Mouse (Mus musculus) embryonic facial prominence, embryonic 12.5 days (tissue): ENCODE data around the gene Adcyap1r1. TPM values are rescaled to one million over a fixed set of nuclear protein-coding genes. Genes with fewer than 3 reads are reported as not detected.

Experiments
- ATAC-seq: fragments of 200-750 bp; cut with Nextera tagmentation; 2 replicates; pipeline ENCODE4 v1.8.0; 2017; ENCODE audit not compliant: insufficient number of reproducible peaks, insufficient read depth, low FRiP score, low TSS enrichment
- H3K27ac ChIP-seq: fragments of 300-500 bp; sonication (generic); 2 replicates; pipeline ENCODE4 v1.5.1; 2016; ENCODE audit warnings: mild to moderate bottlenecking
- H3K27me3 ChIP-seq: fragments of 300-500 bp; sonication (generic); 2 replicates; pipeline ENCODE4 v1.6.1; 2016; ENCODE audit warnings: mild to moderate bottlenecking, moderate library complexity
- H3K36me3 ChIP-seq: fragments of 300-500 bp; sonication (generic); 2 replicates; pipeline ENCODE4 v1.6.1; 2016; ENCODE audit warnings: mild to moderate bottlenecking
- H3K4me1 ChIP-seq: fragments of 300-500 bp; sonication (generic); 2 replicates; pipeline ENCODE4 v1.6.1; 2016
- H3K4me2 ChIP-seq: fragments of 300-500 bp; sonication (generic); replicated peaks from 2 replicates; pipeline ENCODE4 v1.6.1; 2016; ENCODE audit warnings: mild to moderate bottlenecking, moderate library complexity
- H3K4me3 ChIP-seq: fragments of 300-500 bp; sonication (generic); 2 replicates; pipeline ENCODE4 v1.5.1; 2016; ENCODE audit warnings: mild to moderate bottlenecking
- H3K9ac ChIP-seq: fragments of 300-500 bp; sonication (generic); 2 replicates; pipeline ENCODE4 v1.6.1; 2016; ENCODE audit warnings: mild to moderate bottlenecking, moderate library complexity
- H3K9me3 ChIP-seq: fragments of 300-500 bp; sonication (generic); 2 replicates; pipeline ENCODE4 v1.6.1; 2016; ENCODE audit warnings: mild to moderate bottlenecking, moderate library complexity
- WGBS: fragments of 180-500 bp; shearing (Covaris S2); methylation state at CpG from one replicate; pipeline ENCODE4 v1.1.7; 2016; 5-methylcytosine and 5-hydroxymethylcytosine counted together
- polyA plus RNA-seq: library from polyadenylated mRNA; unstranded; fragments of >200 nt; fragmentation: Nextera tagmentation; extraction: Ambion mirVana; gene quantifications from 2 replicates; pipeline ENCODE4 v1.2.1, GENCODE M21; 2016

The Adcyap1r1 gene
- polyA plus RNA-seq, 1 experiment from 2014 or later = 4.1 TPM

DNA sequence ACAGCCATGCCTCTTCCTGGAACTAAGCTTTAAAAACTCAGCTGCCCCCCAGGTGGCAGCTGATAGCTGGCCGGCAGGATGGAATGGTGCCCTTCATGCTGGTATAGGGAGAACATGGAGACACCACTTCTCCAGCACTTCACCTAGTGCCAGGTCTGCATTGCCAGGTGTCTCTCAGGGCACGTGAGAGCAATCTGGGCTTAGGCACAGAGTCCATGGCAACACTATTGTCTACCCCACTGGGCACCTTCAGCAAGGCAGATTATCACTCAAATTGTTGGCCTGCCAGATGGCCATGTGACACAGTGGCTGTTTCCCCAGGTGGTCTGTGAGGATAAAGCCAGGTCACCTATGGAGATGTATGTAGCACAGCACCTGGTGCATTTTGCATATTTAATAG is 20.6 kb downstream of the Adcyap1r1 start:
- H3K9me3 ChIP-seq = no peaks in the 10 kb centered on the region
- no peak overlapping the region for H3K4me3 ChIP-seq
- H3K27ac ChIP-seq = no peak overlapping the region
- 82% methylated on average over 2 of the region's 2 CpGs for WGBS
- no peaks in the 10 kb centered on the region for H3K27me3 ChIP-seq
- no peak for ATAC-seq
- H3K4me1 ChIP-seq = no peaks in the 10 kb centered on the region
- no peaks in the 10 kb centered on the region for H3K36me3 ChIP-seq
- H3K4me2 ChIP-seq = no peak overlapping the region
- H3K9ac ChIP-seq = no peak overlapping the region

- H3K4me1 ChIP-seq = no peaks in the 10 kb centered on the region
- H3K4me3 ChIP-seq = no peak overlapping the region
- 94% methylated on average over 1 of the region's 1 CpGs for WGBS
- no peak overlapping the region for H3K9ac ChIP-seq
- no peak overlapping the region for H3K27ac ChIP-seq
- no peaks in the 10 kb centered on the region for H3K27me3 ChIP-seq
- no peak for ATAC-seq
- H3K4me2 ChIP-seq = no peak overlapping the region
- H3K9me3 ChIP-seq = no peaks in the 10 kb centered on the region
- H3K36me3 ChIP-seq = no peaks in the 10 kb centered on the region
These were observed 29.2 kb downstream of the Adcyap1r1 start for GRCm38 (mm10) chr6:55480988-55481387.

DNA sequence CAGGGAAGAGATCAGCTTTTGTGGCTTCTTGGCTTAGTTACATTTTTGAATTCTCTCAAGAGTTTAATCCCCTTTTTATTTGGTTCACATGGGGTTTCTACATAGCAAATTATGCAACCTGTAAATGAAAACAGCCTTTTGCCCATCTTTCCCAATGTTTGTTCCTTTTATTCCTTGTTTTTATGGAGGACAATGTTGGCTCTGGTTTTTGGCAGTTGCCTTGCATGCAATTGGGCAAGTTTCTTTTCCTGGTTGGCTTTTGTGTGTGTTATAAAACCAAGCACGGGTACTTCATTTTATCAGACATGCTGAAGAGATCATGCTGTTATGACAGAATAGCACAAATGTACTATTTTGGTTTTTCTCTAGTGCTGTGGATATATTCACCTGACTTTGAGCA is 30.7 kb downstream of the Adcyap1r1 start:
- Histone ChIP-seq H3K36me3 (no peaks in the 10 kb centered on the region), H3K27ac (no peak overlapping the region), H3K27me3 (no peaks in the 10 kb centered on the region), H3K9me3 (no peaks in the 10 kb centered on the region), H3K4me3 (no peak overlapping the region), H3K4me2 (no peak overlapping the region), H3K9ac (no peak overlapping the region), H3K4me1 (no peaks in the 10 kb centered on the region)
- WGBS = 89% methylated on average over 1 of the region's 1 CpGs
- ATAC-seq = no peak

DNA sequence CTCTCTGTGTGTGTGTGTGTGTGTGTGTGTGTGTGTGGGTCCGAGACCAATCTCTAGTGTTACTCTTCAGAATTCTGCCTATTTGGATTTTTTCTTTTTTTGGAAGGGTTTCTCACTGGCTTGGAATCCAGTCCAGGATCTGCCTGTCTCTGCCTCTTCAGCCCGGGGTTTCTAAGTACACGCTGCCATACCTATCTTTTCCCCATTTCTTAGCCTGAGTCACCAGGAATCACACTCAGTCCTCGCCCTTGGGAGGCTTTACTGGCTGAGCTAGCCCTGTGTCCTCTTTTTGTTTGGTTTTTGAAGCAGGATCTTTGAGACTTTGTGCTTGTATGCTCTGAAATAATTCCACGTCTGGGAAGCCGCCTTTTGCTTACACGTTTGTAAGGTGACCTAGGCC is 31.6 kb downstream of the Adcyap1r1 start:
- Histone ChIP-seq H3K36me3 (no peaks in the 10 kb centered on the region), H3K4me2 (no peak overlapping the region), H3K27me3 (no peaks in the 10 kb centered on the region), H3K9ac (no peak overlapping the region), H3K4me1 (peaks cover 4% of the 10 kb centered on the region; the same call in 1 of the 2 replicates), H3K4me3 (no peak overlapping the region), H3K27ac (no peak overlapping the region), H3K9me3 (no peaks in the 10 kb centered on the region)
- no peak for ATAC-seq
- 83% methylated on average over 7 of the region's 7 CpGs for WGBS

GRCm38 (mm10) chr6:55484224-55484623 is 32.4 kb downstream of the Adcyap1r1 start:
- no peak overlapping the region for H3K9ac ChIP-seq
- no peak overlapping the region for H3K4me2 ChIP-seq
- ATAC-seq = no peak
- no peak overlapping the region for H3K4me3 ChIP-seq
- WGBS = 33% methylated on average over 4 of the region's 4 CpGs
- H3K4me1 ChIP-seq = peaks cover 4% of the 10 kb centered on the region; the same call in 1 of the 2 replicates
- H3K27ac ChIP-seq = no peak overlapping the region
- H3K9me3 ChIP-seq = no peaks in the 10 kb centered on the region
- no peaks in the 10 kb centered on the region for H3K36me3 ChIP-seq
- no peaks in the 10 kb centered on the region for H3K27me3 ChIP-seq

DNA sequence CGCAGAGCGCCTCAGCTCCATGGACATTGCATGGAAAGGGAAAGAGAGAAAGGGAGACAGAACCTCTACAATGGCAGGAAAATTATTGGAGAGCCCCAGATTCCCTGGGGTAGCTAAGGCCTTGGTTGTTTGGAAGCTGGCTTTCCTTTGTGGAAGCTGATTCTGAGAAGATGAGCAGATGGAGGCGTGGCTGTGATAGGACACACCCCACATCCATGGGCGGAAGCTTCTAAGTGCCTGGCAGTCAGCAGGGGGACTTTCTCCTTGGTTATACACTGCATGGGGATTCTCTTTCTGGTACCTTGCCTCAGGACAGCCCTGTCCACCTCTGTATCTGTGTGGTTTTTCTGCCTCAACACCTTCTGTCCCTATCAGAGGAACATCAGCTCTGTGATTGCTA is 33.4 kb downstream of the Adcyap1r1 start:
- Histone ChIP-seq H3K4me3 (no peak overlapping the region), H3K27ac (no peak overlapping the region), H3K36me3 (no peaks in the 10 kb centered on the region), H3K27me3 (no peaks in the 10 kb centered on the region), H3K4me1 (peaks cover 4% of the 10 kb centered on the region; the same call in 1 of the 2 replicates), H3K9me3 (no peaks in the 10 kb centered on the region), H3K4me2 (no peak overlapping the region), H3K9ac (no peak overlapping the region)
- 68% methylated on average over 4 of the region's 4 CpGs for WGBS
- 0 out of 2 replicates have a peak, but pooled peaks have one; percentile 15 for ATAC-seq

GRCm38 (mm10) chr6:55487726-55488125 is 35.9 kb downstream of the Adcyap1r1 start:
- Histone ChIP-seq H3K9ac (no peak overlapping the region), H3K36me3 (no peaks in the 10 kb centered on the region), H3K4me2 (no peak overlapping the region), H3K27me3 (no peaks in the 10 kb centered on the region), H3K27ac (no peak overlapping the region), H3K4me1 (peaks cover 4% of the 10 kb centered on the region; the same call in 1 of the 2 replicates), H3K4me3 (no peak overlapping the region), H3K9me3 (no peaks in the 10 kb centered on the region)
- ATAC-seq = peak; percentile 65; the same call in 1 of the 2 replicates
- WGBS = 64% methylated on average over 6 of the region's 6 CpGs

DNA sequence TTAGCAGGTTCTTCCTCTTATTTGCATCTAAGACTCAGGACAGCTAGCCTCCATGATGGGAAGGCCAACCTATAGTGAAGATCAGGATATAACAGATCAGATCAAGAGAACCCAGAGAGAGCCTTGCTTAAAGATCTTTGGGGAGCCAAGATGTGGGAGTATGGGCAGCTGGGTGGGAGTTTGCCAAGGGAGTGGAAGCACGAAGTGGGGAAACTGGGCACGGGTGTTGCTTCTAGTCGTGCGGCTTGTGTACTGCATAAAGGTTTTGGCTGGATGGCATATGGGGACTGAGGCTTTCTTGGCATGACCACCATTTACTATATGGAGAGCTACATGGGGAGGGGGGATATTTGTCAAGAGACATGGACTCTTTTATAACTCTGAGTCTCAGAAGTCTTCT is 44.4 kb downstream of the Adcyap1r1 start:
- H3K27me3 ChIP-seq = no peaks in the 10 kb centered on the region
- no peak overlapping the region for H3K4me3 ChIP-seq
- no peak for ATAC-seq
- H3K9ac ChIP-seq = no peak overlapping the region
- 94% methylated on average over 4 of the region's 4 CpGs for whole genome bisulfite sequencing
- H3K4me2 ChIP-seq = no peak overlapping the region
- H3K36me3 ChIP-seq = no peaks in the 10 kb centered on the region
- no peaks in the 10 kb centered on the region for H3K9me3 ChIP-seq
- H3K27ac ChIP-seq = no peak overlapping the region
- no peaks in the 10 kb centered on the region for H3K4me1 ChIP-seq

- no peaks in the 10 kb centered on the region for H3K4me1 ChIP-seq
- no peak overlapping the region for H3K4me2 ChIP-seq
- no peak overlapping the region for H3K27ac ChIP-seq
- H3K4me3 ChIP-seq = no peak overlapping the region
- H3K9ac ChIP-seq = no peak overlapping the region
- H3K27me3 ChIP-seq = no peaks in the 10 kb centered on the region
- no peak for ATAC-seq
- no peaks in the 10 kb centered on the region for H3K9me3 ChIP-seq
- H3K36me3 ChIP-seq = no peaks in the 10 kb centered on the region
These were observed 47.0 kb downstream of the Adcyap1r1 start for GRCm38 (mm10) chr6:55498753-55499152.

GRCm38 (mm10) chr6:55501061-55501460 is 49.3 kb downstream of the Adcyap1r1 start:
- no peak overlapping the region for H3K9ac ChIP-seq
- no peaks in the 10 kb centered on the region for H3K9me3 ChIP-seq
- H3K36me3 ChIP-seq = no peaks in the 10 kb centered on the region
- H3K4me2 ChIP-seq = no peak overlapping the region
- ATAC-seq = no peak
- H3K4me3 ChIP-seq = no peak overlapping the region
- no peak overlapping the region for H3K27ac ChIP-seq
- WGBS = 62% methylated on average over 6 of the region's 6 CpGs
- no peaks in the 10 kb centered on the region for H3K4me1 ChIP-seq
- no peaks in the 10 kb centered on the region for H3K27me3 ChIP-seq

DNA sequence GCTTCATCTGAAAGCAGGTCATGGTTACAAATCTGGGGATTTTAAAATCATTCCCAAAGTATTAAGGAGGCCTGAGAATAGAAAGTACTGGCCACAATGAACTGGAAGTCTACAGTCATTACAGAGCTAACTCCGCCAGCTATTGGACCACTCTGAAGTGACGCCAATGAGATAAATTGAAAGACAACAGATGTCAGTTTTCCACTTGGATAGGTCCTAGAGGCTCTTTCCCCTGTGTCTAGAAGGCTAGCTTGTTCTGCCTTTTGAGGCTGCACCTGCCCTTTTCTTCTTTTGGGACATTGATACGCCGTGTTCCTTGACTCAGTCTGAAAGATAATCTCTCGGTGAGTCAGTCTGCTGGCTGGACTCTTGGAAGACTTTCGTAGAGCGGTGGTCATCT is 50.5 kb downstream of the Adcyap1r1 start:
- no peak for ATAC-seq
- Histone ChIP-seq H3K27me3 (no peaks in the 10 kb centered on the region), H3K36me3 (no peaks in the 10 kb centered on the region), H3K4me2 (no peak overlapping the region), H3K4me1 (no peaks in the 10 kb centered on the region), H3K9ac (no peak overlapping the region), H3K9me3 (no peaks in the 10 kb centered on the region), H3K4me3 (no peak overlapping the region), H3K27ac (no peak overlapping the region)
- WGBS = 89% methylated on average over 7 of the region's 7 CpGs

DNA sequence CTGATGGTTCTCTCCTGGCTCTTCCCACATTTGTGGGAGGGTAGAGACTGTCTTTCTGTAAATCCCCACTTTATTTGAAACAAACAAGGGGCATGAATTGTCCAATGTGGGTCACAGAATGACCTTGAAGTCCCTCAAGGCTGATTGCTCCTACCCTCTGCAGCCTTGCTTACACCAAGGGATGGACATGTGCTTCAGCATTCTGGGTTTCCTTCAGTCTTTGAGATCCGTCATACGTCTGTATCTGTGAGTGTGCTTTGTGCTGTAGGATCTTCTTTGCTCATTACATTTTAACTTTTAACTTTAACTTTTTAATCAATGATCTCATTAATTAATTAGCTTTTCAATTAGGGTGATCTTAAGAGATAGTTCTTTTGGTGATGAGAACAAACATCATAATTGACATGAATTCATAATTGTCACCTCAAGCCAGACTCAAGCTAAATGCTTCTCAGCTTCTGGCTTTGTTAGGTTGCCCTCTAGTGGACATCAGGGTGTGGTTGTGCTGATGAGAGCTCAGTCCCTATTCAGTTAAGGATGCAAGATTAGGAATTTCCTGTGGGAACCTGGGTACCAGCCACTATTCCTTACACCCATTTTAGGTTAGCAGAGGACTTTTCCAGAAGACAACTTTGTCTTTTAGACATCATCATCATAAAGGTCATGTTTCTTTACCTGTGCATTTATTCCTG is 53.2 kb downstream of the Adcyap1r1 start:
- no peak for ATAC-seq

More for the DNA sequence above, 53.2 kb downstream of the Adcyap1r1 start:
- no peak overlapping the region for H3K27ac ChIP-seq
- H3K36me3 ChIP-seq = no peaks in the 10 kb centered on the region
- no peak overlapping the region for H3K9ac ChIP-seq
- WGBS = 89% methylated on average over 2 of the region's 2 CpGs
- no peaks in the 10 kb centered on the region for H3K4me1 ChIP-seq
- no peaks in the 10 kb centered on the region for H3K27me3 ChIP-seq
- no peak overlapping the region for H3K4me3 ChIP-seq
- H3K9me3 ChIP-seq = no peaks in the 10 kb centered on the region
- H3K4me2 ChIP-seq = no peak overlapping the region
